Mouse (Mus musculus) right cerebral cortex, postnatal 10 days (tissue): ENCODE data around the gene Hcfc1r1.

Experiments used
- DNase-seq, 2 experiments: peaks; one replicate each; pipeline ENCODE4 v3.0.0; 2021; ENCODE audit warnings: low spot score in 2 of 2

Gene Hcfc1r1

DNA sequence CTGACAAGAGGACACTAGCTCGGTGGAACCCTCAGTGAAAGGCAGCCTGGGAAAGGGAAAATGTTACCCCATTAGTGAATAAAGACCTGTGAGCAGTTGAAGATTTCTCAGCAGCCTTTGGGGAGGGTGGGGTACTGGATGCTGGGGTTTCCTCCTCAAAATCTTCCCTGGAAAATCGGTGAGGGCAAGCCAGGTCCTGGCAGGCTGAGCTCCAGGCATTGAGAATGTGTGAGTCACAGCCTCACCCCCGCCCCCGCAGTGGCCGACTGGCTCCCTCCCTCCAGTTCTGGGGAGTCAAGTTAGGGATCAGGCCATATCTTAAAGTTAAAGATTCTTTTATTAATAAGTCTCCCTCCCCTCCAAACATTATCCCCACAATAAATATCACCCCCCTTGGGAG lies 1.7 kb downstream of the Hcfc1r1 start:
- DNase-seq, result peak in 1 of 2 experiments; percentile 44

- no peak for DNase-seq
These were observed 2.3 kb downstream of the Hcfc1r1 start for GRCm38 (mm10) chr17:23675564-23676281.

DNA sequence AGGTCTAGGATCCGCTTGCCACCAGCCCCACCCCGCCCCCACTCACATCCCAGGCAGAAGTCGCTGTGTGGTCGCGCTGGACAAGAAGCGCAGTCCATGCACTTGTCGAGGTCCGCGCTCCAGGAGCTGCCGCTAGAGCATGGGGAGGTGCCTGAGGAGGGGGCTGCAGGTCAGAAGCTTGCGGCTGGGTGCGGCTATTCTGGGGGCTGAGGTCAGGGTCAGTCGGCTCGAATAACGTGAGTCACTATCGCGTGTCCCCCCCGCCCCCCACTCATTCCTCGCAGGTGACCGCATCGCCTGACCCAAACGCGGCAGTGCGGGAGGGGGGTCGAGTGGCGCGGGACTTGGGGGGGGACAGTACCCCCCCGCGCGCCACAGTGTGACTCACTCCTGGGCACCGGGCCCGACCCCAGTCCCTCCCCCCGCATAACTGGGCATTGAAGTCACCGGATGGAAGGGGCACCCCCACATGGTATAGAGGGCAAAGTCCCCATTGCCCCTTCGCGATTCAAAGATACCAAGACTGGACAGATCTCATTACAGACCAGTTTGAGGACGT lies 3.2 kb downstream of the Hcfc1r1 start:
- DNase-seq, result peak in 1 of 2 experiments; percentile 31

DNA sequence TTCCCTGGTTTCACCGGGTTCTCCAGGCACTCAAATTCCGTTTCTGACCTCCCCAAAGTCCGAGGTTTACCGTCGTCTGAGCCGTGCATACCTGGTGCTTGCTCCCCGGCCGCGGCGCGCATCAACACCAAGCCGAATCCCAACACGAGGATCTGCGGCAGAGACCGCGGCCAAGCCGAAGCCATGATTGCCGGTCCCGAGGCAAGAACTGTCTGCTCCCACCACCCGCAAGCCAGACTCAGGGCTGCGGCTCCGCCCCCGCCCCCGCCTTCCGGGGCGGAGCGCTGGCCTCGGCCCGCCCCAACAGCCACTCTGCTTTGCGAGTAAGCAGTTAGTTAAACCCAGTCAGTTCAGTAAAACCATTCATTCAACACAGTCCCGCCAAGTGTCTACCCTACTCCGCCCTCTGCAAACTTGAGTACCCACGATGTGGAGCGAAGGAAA lies 3.9 kb downstream of the Hcfc1r1 start, which contains the start of gene Tnfrsf12a:
TSS of gene Tnfrsf12a (minus strand) at position 233 of the 444 bp plus-strand sequence.
- DNase-seq, result peak; percentile 80 to 82

DNA sequence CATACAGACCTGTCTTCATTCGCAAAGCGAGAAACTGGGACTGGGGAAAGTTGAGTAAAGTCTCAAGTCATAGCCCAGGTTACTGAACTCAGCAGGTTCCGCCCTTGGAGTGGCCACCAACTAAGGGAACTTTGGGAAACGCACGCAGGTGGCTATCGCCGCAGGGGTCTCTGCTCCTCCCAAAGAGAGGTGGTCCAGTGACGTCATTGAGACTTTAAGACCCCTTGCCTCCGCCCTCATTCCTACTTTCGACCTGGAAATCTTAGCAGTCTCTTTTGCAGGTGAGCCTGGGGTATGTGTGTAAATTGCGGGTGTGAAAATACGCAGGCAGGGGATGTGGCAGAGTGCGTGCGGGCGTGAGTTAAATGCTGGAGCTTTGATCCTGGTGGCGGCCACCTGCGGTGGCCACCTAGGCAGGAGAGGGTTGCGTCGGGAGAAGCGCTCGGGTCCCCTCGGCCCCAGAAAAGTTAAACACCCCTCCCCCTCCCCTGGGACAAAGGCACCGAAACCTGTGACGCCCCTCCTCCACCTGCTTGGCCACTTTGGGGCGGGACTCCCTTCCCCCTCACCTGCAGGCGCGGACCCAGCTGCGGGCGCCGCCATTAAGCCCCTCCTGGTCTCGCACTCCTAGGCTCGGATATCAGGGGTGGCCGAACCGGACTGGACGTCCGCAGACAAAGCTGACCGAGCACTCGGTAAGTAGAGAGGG lies 5.9 kb downstream of the Hcfc1r1 start, which contains the start of gene Cldn6:
TSS of gene Cldn6 (plus strand) at position 123 of the 709 bp plus-strand sequence.
- DNase-seq, result peak in 1 of 2 experiments; percentile 22

DNA sequence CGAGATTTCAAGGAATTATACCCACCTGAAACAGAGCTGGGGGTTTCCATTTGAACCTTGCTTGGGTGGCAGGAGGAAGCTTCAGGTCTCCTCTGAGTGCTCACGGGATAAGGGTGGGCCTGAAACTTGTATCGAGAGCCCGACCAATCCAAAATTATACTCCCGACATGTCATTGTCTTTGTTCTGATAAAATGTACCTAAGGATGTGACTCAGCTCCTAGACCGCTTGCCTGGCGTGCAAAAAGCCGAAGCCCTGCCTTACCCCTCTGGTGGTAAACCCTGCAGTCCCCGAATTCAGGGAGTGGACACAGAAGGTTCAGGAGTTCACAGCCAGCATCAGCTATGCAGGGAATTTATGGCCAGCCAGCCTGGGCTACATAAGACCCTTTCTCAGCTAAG lies 6.9 kb downstream of the Hcfc1r1 start:
- DNase-seq, result no peak

GRCm38 (mm10) chr17:23681086-23681485 lies 7.7 kb downstream of the Hcfc1r1 start:
- no peak for DNase-seq

DNA sequence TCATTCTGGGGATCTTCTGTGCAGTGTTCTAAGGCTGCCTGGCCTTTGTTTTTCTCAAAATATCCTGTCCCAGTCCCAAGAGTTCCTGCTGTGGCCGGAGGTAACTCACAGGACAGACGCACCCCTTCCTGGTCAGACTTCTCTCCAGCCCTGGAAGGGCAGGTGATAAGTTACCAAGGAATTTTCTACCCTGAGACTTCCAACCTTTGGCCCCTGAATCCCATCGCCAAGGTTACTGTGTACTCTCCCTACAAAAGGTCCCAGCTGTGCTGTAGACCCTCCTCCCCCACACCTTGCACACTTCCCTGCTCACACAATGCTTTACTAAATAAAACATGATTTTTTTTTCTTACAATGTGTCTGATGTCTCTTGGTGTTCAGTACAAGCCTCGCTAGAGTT lies 8.7 kb downstream of the Hcfc1r1 start:
- DNase-seq, result no peak

DNA sequence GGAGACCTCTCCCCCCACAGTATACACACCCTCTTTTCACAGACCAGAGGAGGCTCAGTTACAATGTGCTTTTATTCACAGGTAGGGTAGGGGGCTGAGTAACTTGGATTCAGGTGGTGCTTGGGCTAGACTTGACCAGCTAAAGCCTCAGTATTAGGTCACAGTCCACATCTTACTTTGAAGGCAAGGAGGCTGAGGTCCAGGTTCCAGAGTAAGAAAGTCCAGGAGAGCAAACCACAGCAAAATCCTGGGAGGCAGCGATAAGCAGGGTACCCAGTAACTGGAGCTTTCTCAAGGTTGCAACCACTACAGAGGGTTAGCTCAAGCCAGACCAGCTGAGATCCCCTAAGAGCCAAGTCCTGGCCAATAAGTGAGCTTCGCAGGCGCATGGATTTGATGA lies 9.1 kb downstream of the Hcfc1r1 start:
- DNase-seq, result no peak

DNA sequence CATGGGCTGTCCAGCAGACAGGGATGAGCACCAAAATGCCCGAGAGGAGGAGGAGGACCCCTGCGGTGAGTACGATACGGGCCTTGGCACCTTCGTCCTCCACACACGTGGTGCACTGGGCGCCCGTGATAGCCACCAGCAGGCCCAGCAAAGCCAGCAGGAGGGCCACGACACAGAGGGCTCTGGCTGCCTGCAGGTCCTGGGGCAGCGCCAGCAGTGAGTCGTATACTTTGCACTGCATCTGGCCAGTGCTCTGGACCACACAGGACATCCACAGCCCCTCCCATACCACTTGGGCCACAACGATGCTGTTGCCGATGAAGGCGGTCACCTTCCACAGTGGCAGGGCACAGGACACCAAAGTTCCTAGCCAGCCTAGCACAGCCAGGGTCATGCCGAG lies 9.8 kb downstream of the Hcfc1r1 start:
- no peak for DNase-seq

- DNase-seq, result no peak
These were observed 10.7 kb downstream of the Hcfc1r1 start, which contains the start of gene Cldn9 for GRCm38 (mm10) chr17:23683856-23684672. Gene Cldn9 (minus strand): TSS chr17:23684026.

DNA sequence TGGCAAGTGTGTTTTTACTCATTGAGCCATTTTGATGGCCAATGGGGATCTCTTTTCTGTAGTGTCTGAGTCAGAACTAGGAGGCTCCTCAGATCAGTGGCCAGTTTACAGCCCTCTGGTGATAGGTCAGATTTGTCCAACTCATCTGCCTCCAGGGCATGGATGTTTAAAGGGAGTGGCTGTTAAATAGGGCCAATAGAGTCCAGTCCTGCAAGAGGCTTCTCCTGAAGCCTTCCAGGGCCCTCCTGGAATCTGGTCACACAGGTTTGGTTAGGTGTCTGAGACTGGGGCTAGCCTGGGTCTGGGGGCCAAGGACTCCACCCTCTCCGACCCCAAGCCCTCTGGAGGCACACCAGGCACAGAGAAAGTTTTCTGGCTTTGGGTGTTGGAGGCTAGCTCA lies 21.1 kb downstream of the Hcfc1r1 start:
- no peak for DNase-seq

DNA sequence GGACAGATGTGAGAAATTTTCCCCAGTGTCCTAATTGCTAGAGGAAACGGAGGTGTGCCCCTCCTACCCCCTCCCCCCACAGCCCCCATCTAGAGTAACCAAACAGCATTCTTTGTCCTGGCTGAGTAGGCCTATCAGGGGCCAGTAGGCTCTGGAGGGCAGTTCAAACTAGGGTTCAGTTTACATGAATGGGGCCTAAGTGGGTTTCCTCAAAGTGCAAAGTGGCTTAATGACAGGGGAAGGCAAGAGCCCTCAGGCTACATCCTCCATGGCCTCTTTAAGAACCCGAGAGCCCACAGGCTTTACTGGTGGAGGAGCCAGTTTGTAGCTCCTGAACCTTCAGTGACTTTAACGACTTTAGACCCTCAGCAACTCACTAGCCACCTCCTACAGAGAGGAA lies 22.4 kb downstream of the Hcfc1r1 start:
- no peak for DNase-seq

DNA sequence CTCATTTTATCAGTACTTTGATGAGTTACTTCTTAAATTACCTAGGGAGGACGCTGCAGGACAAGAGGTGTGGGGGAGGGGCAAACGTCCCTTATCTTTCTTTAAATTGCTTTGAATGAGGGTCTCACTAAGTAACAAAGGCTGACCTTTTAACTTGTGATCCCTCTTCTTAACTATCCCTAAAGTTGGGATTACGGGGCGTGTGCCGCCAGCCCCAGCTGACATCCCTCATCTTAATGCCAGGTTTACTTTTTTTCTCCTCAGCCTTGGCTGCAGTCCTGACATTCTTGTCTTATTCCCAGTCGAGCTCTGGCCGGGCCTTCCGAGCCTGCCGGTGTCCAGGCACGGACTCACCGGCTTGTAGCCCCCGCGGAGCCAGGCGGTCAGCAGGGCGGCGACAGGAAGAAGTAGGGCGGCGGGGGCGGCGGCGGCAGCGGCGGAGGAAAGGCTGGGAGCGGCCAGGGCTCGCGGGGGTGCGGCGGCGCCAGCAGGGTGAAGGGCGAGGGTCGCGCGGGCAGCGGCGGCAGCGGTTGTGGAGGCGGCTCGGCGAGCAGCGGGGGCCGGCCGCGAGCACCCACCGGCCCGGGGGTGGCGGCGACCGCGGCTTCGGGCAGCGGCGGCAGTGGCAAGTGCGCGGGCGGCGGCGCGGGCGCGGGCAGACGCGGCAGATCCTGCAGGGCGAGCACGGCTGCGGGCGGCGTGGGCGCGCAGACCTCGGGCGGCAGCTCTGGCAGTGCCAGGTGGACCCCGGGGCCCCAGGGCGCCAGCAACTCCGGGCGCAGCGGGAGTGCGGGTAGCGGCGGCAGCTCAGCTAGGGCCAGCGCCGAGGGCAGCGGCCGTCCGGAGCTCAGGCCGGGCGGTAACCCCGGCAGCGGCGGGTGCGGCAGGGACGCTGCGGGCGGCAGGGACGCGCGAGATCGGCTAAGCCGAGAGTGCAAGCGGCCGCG lies 26.0 kb downstream of the Hcfc1r1 start:
- DNase-seq, result peak in 1 of 2 experiments; percentile 37

- peak; percentile 95 to 96 for DNase-seq
These were observed 26.7 kb downstream of the Hcfc1r1 start for GRCm38 (mm10) chr17:23700079-23700478.

DNA sequence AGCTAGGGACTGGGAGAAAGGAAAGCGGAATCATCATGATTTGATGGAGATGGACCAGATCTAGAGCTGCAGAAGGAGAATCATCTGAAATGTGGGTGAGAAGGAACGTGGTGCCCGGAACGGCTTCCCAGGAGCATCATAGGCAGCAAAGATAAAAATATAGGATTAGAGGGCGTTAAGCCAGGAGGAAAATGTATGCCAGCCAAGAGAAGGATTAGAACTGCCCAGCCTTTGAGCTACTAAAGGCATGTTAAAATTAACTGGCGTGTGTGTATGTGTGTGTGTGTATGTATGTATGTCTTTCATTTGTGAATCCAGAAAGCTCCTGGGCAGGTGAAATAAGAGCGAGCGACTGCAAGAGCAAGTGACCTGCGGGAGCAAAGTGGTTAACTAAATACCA lies 29.9 kb downstream of the Hcfc1r1 start:
- peak; percentile 34 to 42 for DNase-seq

DNA sequence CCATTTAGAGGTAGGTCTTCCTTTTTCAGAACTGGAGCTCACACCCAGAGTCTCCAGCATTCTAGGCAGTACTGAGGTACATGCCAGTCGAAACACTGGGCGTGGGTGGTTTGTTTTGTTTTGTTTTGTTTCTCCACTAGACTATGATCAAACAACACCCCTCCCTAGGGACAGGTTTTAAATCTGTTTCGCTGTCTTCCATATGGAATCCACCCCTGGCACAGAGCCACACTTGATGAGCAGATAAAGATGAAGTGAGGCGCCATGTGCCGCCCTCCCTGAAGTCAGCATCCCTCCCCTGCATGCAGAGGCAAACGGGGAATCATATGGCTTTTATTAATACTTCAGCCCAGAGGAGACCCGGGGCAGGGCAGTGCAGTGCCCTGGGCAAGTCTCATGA lies 31.3 kb downstream of the Hcfc1r1 start:
- peak; percentile 61 to 68 for DNase-seq

DNA sequence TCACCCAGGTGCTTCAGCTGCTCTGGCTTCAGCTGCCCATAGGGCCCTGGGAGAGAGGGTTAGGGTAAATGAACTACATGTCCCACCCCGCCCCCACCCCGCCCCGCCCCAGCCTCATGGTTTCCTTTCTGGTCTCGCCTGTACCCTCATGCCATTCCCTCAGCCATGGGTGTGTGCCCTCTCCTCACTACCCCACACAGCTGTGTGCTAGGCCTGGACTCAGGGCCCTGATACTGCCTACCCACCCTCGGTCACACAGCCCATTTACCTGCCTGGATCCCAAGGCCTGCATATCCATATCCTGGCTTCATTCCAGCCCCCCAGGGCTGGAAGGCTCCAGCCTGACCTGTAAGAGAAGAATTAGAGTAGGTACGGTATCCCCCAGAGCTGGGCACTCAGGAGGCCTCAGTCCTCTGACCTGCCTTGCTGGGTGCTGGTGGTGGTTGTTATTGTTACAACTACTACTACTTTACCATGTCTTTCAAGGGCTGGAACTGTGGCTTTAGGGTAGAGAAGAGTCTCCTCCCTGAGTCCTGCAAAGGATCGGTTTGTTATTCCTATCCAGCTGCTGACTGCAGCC lies 32.2 kb downstream of the Hcfc1r1 start:
- no peak for DNase-seq

GRCm38 (mm10) chr17:23706212-23706611 lies 32.8 kb downstream of the Hcfc1r1 start:
- peak; percentile 79 to 84 for DNase-seq

GRCm38 (mm10) chr17:23717003-23717402 lies 43.6 kb downstream of the Hcfc1r1 start:
- no peak for DNase-seq
